Mouse (Mus musculus): ENCODE measurements around the gene Rab1b. TPM values are rescaled to one million over a fixed set of nuclear protein-coding genes. Genes with fewer than 3 reads are reported as not detected.

Gene Rab1b
- 2.5 TPM for polyA plus RNA-seq (2014; fragmentation: Illumina TruSeq; extraction: RNeasy Lipid Tissue Mini Kit (QIAGEN cat#74804); ENCODE audit: low read depth, low replicate concordance)

DNA sequence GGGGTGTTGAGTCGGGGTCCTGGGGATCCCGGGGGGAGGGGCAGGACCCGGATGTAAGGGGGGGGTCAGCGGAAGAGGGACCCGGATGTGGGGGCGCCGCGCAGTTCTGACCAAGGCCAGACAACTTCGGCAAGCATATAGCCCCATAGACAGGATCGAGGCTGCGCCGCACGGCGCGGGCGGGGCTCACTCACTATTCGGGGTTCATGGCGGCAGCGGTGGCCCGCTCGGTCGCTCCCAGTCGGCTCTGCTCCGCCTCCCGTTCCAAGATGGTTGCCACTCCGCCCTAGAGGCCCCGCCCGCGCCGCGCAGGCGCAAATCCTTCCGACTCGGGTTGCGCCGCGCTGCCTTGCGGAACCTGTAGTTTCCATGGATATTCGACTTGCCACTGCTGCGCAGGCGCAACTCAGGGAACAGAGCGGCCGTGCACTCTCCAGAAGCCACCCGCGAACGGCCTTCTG is at the start of gene Rab1b:
Rab1b (minus strand) TSS at position 342 of the 461 bp plus-strand sequence.

DNA sequence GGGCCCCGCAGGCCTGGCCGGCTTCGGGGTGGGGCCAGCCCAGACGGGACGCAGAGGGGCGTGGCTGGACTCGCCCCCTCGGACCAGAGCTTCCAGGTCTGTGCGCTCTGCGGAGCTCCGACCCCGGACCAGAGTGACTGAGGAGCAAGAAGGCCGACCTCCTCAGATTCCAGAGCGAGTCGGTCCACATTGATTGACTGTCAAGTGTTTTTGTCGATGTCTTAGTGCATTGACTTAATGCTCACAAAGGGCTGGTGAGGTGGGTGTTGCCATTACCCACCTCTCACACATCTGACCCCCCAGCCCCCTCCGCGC is 11.5 kb upstream of the Rab1b start, which contains the start of gene Klc2:
Klc2 (minus strand) TSS at position 177 of the 315 bp plus-strand sequence.

DNA sequence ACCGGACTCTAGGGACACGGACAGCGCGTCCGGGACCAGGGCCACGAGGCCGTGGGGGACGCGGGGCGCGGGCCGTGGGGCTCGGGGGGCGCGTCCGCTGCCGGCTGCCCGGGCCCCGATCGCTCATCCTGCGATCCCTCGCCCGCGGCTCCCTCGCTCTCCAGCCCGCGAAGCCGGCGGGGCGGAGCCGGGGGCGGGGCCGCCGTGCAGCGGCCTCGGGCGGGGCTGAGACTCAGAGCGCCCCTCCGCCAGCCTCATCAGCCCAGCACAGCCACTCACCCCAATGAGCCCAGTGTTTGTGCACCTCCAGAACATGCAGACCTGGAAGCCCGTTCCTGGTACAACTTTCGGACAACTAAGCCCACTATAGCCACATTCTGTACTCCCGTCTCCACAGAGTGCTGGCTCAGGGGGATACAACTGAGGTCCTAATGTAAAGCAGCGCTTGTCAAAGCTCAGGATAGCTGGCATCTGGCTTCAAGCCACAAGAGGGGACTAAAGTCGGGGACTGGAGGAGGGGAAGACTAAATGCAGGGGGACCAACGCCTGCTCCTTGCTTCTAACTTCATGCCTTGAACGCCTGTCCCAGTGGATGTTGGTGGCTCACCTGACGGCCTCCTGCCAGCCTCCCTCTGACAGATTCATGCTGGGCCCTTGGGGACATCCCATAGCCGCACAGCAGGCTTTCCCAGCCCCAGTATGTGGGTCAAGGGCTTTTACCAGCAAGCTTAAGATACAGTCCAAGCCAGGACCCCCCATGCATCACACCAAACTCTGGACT is 8.3 kb downstream of the Rab1b start, which contains the start of gene Cnih2:
Cnih2 (minus strand) TSS at position 159 of the 781 bp plus-strand sequence.

DNA sequence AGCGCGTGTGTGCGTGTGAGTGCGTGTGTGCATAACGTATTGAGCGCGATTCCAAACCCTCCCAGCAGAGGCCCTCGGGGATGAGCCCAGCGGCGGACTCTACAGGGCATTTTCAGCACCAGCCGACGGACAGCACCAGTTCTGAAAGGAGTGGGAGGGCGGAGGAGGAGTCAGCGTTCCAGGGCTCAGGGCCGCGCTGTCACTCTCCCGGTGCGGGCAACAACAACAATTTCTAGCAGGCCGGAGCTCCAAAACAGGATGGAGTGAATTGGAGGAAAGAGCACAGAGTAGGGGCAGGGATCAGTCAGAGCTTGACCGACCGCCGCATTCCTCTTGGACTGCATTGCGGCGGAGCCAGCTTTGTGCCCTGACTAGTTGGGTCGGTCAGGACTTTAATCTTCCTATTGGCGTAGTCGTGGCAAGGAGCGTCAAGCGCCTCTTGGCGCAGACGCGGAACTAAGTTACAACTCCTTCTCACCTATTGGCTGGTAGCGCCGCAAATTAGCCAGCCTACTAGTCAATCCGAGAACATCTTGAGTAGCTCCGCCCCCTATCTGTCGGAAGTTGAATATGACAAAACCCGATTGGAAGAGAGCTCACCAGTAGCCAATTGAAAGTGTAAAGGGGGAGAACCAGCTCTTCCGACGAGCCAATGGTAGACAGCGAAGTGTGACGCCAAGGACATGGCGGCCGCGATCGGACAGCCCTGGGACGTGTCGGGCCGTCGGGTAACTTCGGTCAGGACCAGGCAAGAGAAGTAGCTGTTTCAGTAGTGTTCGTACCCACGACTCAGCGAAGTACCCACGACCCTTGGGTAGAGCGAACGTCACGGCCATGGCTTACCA is 18.8 kb downstream of the Rab1b start, which contains the start of gene Yif1a:
Yif1a (plus strand) TSS at position 655 of the 845 bp plus-strand sequence.

DNA sequence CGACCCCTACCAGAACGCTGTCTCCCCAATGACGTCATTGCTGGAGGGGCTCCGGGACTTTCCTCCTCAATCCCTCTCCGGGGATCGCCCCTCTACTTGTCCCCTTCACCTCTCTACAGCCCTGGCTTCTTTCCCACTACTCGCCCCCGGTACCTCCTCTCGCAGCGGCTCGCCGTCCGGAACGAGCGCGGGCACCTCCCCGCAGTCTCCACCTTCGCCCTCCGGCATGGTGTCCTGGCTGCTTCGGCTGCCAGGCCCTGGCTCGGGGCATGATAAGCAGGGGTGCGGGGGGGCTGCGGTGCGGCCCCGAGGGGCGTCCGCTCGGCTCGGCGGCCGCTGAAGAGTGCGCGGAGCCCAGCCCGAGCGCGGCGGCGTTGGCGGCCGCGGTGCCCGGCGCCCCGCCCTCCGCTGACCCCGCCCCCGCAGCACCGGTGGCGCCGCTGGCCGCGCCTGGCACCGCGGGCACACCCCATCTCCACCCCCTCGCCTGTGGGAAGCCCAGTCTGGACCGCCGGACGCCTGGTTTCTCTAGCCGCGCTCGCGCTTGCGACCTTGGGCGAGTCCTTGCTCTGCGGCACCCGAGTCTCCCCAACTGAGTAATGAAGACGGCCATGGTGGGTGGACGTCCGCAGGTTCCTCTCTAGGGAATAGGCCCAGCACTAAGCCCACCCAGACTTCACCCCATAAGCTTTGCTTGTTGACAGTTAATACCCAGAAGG is 21.6 kb downstream of the Rab1b start, which contains the start of gene Tmem151a:
Tmem151a (minus strand) TSS at position 387 of the 719 bp plus-strand sequence.

DNA sequence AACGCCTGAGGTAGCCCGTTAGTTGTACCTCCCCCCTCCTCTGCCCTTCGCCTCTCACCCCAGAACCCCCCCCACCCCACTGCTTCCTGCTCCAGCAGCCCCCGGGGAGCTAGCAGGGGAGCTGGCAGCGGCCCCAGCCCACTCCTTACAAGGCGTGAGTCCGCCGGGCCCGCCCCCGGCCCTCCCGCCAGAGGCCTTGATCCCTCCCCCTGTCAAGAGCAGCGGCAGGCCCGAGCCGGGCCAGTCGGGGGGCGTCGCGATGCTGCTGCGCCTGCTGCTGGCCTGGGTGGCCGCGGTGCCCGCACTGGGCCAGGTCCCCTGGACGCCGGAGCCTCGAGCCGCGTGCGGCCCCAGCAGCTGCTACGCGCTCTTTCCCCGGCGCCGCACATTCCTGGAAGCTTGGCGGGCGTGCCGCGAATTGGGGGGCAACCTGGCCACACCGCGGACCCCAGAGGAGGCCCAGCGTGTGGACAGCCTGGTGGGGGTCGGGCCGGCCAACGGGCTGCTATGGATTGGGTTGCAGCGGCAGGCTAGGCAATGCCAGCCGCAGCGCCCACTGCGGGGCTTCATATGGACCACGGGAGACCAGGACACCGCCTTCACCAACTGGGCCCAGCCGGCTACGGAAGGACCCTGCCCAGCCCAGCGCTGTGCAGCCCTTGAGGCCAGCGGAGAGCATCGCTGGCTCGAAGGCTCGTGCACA is 38.9 kb downstream of the Rab1b start, which contains the start of gene Cd248:
Cd248 (plus strand) TSS at position 212 of the 703 bp plus-strand sequence.

DNA sequence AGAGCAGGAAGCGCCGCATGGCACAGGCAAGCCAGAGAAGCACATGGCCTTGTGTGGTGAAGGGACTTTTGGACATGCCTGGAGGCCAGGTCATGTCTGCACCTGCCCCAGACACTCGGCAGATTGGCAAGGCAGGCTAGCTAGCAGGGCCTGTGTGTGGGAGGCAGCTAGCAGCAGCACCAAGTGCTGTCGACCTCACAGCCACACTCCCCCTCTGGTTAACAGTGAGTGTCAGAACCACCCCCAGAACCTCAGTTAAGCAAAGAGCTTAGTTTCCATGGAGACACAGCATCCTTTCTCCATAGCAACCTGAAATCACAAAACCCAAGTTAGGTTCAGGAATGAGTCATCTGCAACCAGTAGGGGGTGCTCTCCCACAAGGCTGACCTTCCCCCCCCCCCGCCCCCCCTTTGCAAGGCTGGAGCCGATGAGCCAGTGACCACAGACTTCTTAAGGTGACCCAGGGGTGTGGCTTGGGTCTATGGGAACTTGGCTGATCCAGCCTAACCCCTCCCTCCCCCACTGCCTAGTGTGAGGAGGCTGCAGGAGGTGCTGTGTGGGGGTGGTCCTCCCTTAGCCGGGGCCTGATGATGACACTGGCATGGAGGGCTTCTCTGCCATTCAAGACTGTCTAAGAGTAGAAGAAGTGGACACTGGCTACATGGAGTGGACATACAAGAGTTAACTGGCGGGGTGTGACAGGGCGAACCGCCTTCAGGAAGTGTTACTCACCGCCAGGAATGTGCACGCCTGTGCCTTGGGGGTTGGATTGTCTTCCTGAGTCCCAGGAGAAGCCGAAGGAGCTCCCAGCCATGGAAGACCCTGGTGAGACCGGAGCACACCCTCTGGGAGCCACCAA is 56.6 kb downstream of the Rab1b start, which contains the start of gene Rin1:
Rin1 (plus strand) TSS at position 435 of the 859 bp plus-strand sequence.

Other genes starting within 250 kb of the Rab1b start
- not detected for gene Actn3, start 229.2 kb downstream of the Rab1b start, polyA plus RNA-seq (2014; fragmentation: Illumina TruSeq; extraction: RNeasy Lipid Tissue Mini Kit (QIAGEN cat#74804); ENCODE audit: low read depth, low replicate concordance)
- gene Zdhhc24, start 228.4 kb downstream of the Rab1b start, polyA plus RNA-seq (2014; fragmentation: Illumina TruSeq; extraction: RNeasy Lipid Tissue Mini Kit (QIAGEN cat#74804); ENCODE audit: low read depth, low replicate concordance): 23.1 TPM
- gene Bbs1, start 200.4 kb downstream of the Rab1b start, polyA plus RNA-seq (2014; fragmentation: Illumina TruSeq; extraction: RNeasy Lipid Tissue Mini Kit (QIAGEN cat#74804); ENCODE audit: low read depth, low replicate concordance): 2.1 TPM
- 5.8 TPM for gene Dpp3, start 178.8 kb downstream of the Rab1b start, polyA plus RNA-seq (2014; fragmentation: Illumina TruSeq; extraction: RNeasy Lipid Tissue Mini Kit (QIAGEN cat#74804); ENCODE audit: low read depth, low replicate concordance)
- gene Peli3, start 163.9 kb downstream of the Rab1b start, polyA plus RNA-seq (2014; fragmentation: Illumina TruSeq; extraction: RNeasy Lipid Tissue Mini Kit (QIAGEN cat#74804); ENCODE audit: low read depth, low replicate concordance): 0.85 TPM
- gene Mrpl11, start 144.9 kb downstream of the Rab1b start, polyA plus RNA-seq (2014; fragmentation: Illumina TruSeq; extraction: RNeasy Lipid Tissue Mini Kit (QIAGEN cat#74804); ENCODE audit: low read depth, low replicate concordance): 16.4 TPM
- gene Npas4, start 116.8 kb downstream of the Rab1b start, polyA plus RNA-seq (2014; fragmentation: Illumina TruSeq; extraction: RNeasy Lipid Tissue Mini Kit (QIAGEN cat#74804); ENCODE audit: low read depth, low replicate concordance): 0.16 TPM
- gene Slc29a2, start 83.2 kb downstream of the Rab1b start, polyA plus RNA-seq (2014; fragmentation: Illumina TruSeq; extraction: RNeasy Lipid Tissue Mini Kit (QIAGEN cat#74804); ENCODE audit: low read depth, low replicate concordance): not detected
- gene B4gat1, start 68.2 kb downstream of the Rab1b start, polyA plus RNA-seq (2014; fragmentation: Illumina TruSeq; extraction: RNeasy Lipid Tissue Mini Kit (QIAGEN cat#74804); ENCODE audit: low read depth, low replicate concordance): 10.9 TPM
- 0.32 TPM for gene AC124502.3, start 68.2 kb downstream of the Rab1b start, polyA plus RNA-seq (2014; fragmentation: Illumina TruSeq; extraction: RNeasy Lipid Tissue Mini Kit (QIAGEN cat#74804); ENCODE audit: low read depth, low replicate concordance)
- gene Brms1, start 65.7 kb downstream of the Rab1b start, polyA plus RNA-seq (2014; fragmentation: Illumina TruSeq; extraction: RNeasy Lipid Tissue Mini Kit (QIAGEN cat#74804); ENCODE audit: low read depth, low replicate concordance): 1.1 TPM
- gene Rin1, start 56.6 kb downstream of the Rab1b start, polyA plus RNA-seq (2014; fragmentation: Illumina TruSeq; extraction: RNeasy Lipid Tissue Mini Kit (QIAGEN cat#74804); ENCODE audit: low read depth, low replicate concordance): 0.66 TPM
- 0.32 TPM for gene Cd248, start 39.0 kb downstream of the Rab1b start, polyA plus RNA-seq (2014; fragmentation: Illumina TruSeq; extraction: RNeasy Lipid Tissue Mini Kit (QIAGEN cat#74804); ENCODE audit: low read depth, low replicate concordance)
- gene Tmem151a, start 21.5 kb downstream of the Rab1b start, polyA plus RNA-seq (2014; fragmentation: Illumina TruSeq; extraction: RNeasy Lipid Tissue Mini Kit (QIAGEN cat#74804); ENCODE audit: low read depth, low replicate concordance): not detected
- gene Yif1a, start 18.5 kb downstream of the Rab1b start, polyA plus RNA-seq (2014; fragmentation: Illumina TruSeq; extraction: RNeasy Lipid Tissue Mini Kit (QIAGEN cat#74804); ENCODE audit: low read depth, low replicate concordance): 17.9 TPM
- gene Cnih2, start 8.6 kb downstream of the Rab1b start, polyA plus RNA-seq (2014; fragmentation: Illumina TruSeq; extraction: RNeasy Lipid Tissue Mini Kit (QIAGEN cat#74804); ENCODE audit: low read depth, low replicate concordance): not detected
- gene Klc2, start 11.5 kb upstream of the Rab1b start, polyA plus RNA-seq (2014; fragmentation: Illumina TruSeq; extraction: RNeasy Lipid Tissue Mini Kit (QIAGEN cat#74804); ENCODE audit: low read depth, low replicate concordance): 0.25 TPM
- gene Pacs1, start 166.0 kb upstream of the Rab1b start, polyA plus RNA-seq (2014; fragmentation: Illumina TruSeq; extraction: RNeasy Lipid Tissue Mini Kit (QIAGEN cat#74804); ENCODE audit: low read depth, low replicate concordance): 3.0 TPM
- 39.8 TPM for gene Sf3b2, start 188.4 kb upstream of the Rab1b start, polyA plus RNA-seq (2014; fragmentation: Illumina TruSeq; extraction: RNeasy Lipid Tissue Mini Kit (QIAGEN cat#74804); ENCODE audit: low read depth, low replicate concordance)
- gene Gal3st3, start 191.3 kb upstream of the Rab1b start, polyA plus RNA-seq (2014; fragmentation: Illumina TruSeq; extraction: RNeasy Lipid Tissue Mini Kit (QIAGEN cat#74804); ENCODE audit: low read depth, low replicate concordance): not detected
- gene Catsper1, start 228.7 kb upstream of the Rab1b start, polyA plus RNA-seq (2014; fragmentation: Illumina TruSeq; extraction: RNeasy Lipid Tissue Mini Kit (QIAGEN cat#74804); ENCODE audit: low read depth, low replicate concordance): not detected
- not detected for gene Cst6, start 242.5 kb upstream of the Rab1b start, polyA plus RNA-seq (2014; fragmentation: Illumina TruSeq; extraction: RNeasy Lipid Tissue Mini Kit (QIAGEN cat#74804); ENCODE audit: low read depth, low replicate concordance)